Mouse (Mus musculus) G1E (cell line): ENCODE results near the gene Psip1. TPM values are rescaled to one million over a fixed set of nuclear protein-coding genes. Genes with fewer than 3 reads are reported as not detected.
"Not testable (repeated sequence)": the region's sequence is repeated elsewhere in the genome, so short reads cannot be mapped to it uniquely, and the experiment has no call there.

Experiments
- ATAC-seq: 2 replicates; pipeline ENCODE4 v1.8.0; 2016; ENCODE audit warnings: mild to moderate bottlenecking; ENCODE audit not compliant: insufficient number of reproducible peaks, poor library complexity, low FRiP score, severe bottlenecking; ENCODE audit errors: extremely low read depth
- DNase-seq: peaks from one replicate; pipeline ENCODE4 v3.0.0; 2012; ENCODE audit warnings: low spot score
- H3K27me3 ChIP-seq: 2 replicates; pipeline ENCODE4 v1.6.1; 2012; ENCODE audit warnings: mild to moderate bottlenecking, low read length, inconsistent platforms; ENCODE audit not compliant: insufficient read depth
- H3K36me3 ChIP-seq: replicated peaks from 2 replicates; pipeline ENCODE3; 2012; ENCODE audit warnings: mild to moderate bottlenecking, inconsistent platforms
- H3K4me1 ChIP-seq: 2 replicates; pipeline ENCODE4 v1.6.1; 2012; ENCODE audit warnings: low read depth, low read length, inconsistent platforms, mixed read lengths; ENCODE audit not compliant: insufficient read depth
- H3K4me3 ChIP-seq: 2 replicates; pipeline ENCODE4 v1.5.1; 2012; ENCODE audit warnings: low read depth, mild to moderate bottlenecking, inconsistent platforms, low read length, moderate library complexity, mixed read lengths
- H3K9me3 ChIP-seq: replicated peaks from 2 replicates; pipeline ENCODE4 v1.6.1; 2012; ENCODE audit warnings: inconsistent platforms
- CTCF ChIP-seq: IDR thresholded peaks from 2 replicates; pipeline ENCODE4 v1.5.1; 2012; ENCODE audit warnings: low read depth, low read length, inconsistent platforms, mixed read lengths
- GATA1 ChIP-seq: IDR thresholded peaks from 2 replicates; pipeline ENCODE4 v1.6.1; 2012; ENCODE audit warnings: borderline replicate concordance, low read length, inconsistent platforms, mixed read lengths
- GATA2 ChIP-seq: IDR thresholded peaks from 2 replicates; pipeline ENCODE4 v1.6.1; 2012; ENCODE audit warnings: low read depth, low read length, inconsistent platforms, borderline replicate concordance
- POLR2AphosphoS5 ChIP-seq: IDR thresholded peaks from 2 replicates; pipeline ENCODE4 v1.6.1; 2012; ENCODE audit warnings: low read depth, low read length, inconsistent platforms; ENCODE audit not compliant: insufficient replicate concordance
- TAL1 ChIP-seq: conservative IDR thresholded peaks from 2 replicates; pipeline ENCODE4 v1.6.1; 2012; ENCODE audit warnings: low read depth, low read length, inconsistent platforms, mixed read lengths
- polyA plus RNA-seq: library from polyadenylated mRNA; stranded (reverse); fragments of >175 nt; gene quantifications from 2 replicates; pipeline ENCODE4 v1.2.3, GENCODE M21; 2012
- total RNA-seq, 2 experiments: library from RNA; stranded (forward) in 1 of 2; stranded (reverse) in 1 of 2; fragments of 200-1000 nt in 1 of 2; fragments of >200 nt in 1 of 2; fragmentation: Nextera tagmentation in 1 of 2; gene quantifications; 2 replicates each; pipeline ENCODE4 v1.2.3; 2014 to 2017

Psip1 gene
- total and polyA plus RNA-seq, 3 experiments: 67.3 to 252 (median 170) TPM

DNA sequence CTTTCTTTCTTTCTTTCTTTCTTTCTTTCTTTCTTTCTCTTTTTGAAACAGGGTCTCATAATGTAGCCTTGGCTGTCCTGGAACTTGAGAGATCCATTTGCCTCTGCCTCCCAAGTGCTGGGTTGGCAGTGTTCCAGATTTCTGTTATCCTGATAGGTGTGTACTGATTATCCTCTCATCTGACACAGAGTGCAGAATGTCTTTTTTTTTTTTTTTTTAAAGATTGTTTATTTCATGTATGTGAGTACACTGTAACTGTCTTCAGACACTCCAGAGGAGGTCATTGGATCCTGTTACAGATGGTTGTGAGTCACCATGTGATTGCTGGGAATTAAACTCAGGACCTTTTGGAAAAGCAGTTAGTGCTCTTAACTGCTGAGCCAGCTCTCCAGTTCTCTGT, 33.5 kb upstream of the Psip1 start:
- ATAC-seq (no peak), DNase-seq (no peak)
- Histone ChIP-seq H3K4me3 (no peak overlapping the region), H3K27me3 (peaks cover 5% of the 10 kb centered on the region; the same call in 1 of the 2 replicates), H3K36me3 (no peaks in the 10 kb centered on the region), H3K4me1 (peaks cover 11% of the 10 kb centered on the region), H3K9me3 (no peaks in the 10 kb centered on the region)
- no peak for TF ChIP-seq GATA2
- no peak for TF ChIP-seq GATA1
- TF ChIP-seq TAL1: no peak
- TF ChIP-seq POLR2AphosphoS5: no peak
- TF ChIP-seq CTCF: no peak

DNA sequence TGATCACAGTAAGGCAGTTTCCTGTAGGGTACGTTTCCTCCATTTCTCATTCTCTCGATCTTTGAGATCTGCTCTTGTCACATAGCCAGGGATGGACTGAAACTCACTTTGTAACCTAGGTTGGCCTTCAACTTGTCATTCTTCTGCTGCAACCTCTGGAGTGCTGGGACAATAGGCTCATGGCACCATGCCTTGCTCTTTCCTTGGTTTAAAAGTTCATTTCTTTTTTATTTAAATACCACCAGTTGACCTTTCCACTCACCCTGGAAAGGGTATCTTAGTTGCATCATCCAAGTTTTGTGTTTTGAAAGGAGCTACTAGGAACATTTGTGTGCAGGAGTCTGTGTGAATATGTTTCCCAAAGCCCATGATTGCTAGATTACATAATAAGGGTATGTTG, 32.9 kb upstream of the Psip1 start:
- no peaks in the 10 kb centered on the region for H3K9me3 ChIP-seq
- ATAC-seq (no peak), DNase-seq (no peak)
- H3K36me3 ChIP-seq: no peaks in the 10 kb centered on the region
- TF ChIP-seq GATA2 (no peak), POLR2AphosphoS5 (no peak), CTCF (no peak), TAL1 (no peak), GATA1 (no peak)
- peaks cover 5% of the 10 kb centered on the region; the same call in 1 of the 2 replicates for H3K27me3 ChIP-seq
- no peak overlapping the region for H3K4me3 ChIP-seq
- peaks cover 5% of the 10 kb centered on the region for H3K4me1 ChIP-seq

DNA sequence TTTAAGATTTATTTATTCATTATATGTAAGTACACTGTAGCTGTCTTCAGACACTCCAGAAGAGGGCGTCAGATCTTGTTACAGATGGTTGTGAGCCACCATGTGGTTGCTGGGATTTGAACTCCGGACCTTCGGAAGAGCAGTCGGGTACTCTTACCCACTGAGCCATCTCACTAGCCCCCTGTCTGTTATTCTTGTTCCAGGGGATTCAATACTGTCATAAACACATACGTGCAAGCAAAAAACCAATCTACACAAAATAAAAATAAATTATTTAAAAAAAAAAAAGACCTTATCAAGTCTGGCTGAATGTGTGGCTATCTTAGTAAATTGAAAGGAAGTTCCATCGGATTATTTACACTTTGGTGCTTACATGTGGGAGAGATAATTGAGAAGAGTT, 29.9 kb upstream of the Psip1 start:
- DNase-seq, H3K4me3 ChIP-seq, H3K27me3 ChIP-seq, H3K36me3 ChIP-seq, H3K4me1 ChIP-seq, ATAC-seq, H3K9me3 ChIP-seq: not testable (repeated sequence)

DNA sequence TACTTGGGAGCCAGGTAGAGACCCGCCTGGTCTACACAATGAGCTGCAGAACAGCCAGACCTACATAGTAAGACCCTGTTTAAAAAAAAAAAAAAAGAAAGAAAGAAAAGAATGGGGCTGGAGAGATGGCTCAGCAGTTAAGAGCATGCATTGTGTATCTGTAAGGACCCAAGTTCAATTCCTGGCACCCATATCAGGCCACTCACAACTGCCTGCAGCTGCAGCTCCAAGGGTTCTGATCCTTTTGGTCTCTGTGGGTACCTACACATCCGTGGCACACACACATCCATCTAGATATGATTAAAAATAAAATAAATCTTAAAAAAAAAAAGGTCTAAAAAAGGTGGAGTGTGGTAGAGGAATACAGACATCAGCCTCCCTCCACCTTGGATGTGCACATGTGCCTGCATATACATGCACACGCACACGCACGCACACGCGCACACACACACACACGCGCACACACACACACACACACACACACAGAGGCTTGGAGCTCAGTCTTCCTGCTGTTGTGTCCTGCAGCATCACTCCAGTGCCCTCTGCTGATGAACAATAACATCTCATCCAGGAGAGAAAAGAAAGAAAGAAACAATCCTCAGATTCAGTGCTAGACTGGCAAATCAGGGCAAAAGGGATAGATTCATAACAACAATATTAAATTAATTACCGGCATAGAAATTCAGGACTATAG, 28.9 kb upstream of the Psip1 start:
- no peaks in the 10 kb centered on the region for H3K36me3 ChIP-seq
- no peaks in the 10 kb centered on the region for H3K9me3 ChIP-seq
- TF ChIP-seq GATA2 (no peak), POLR2AphosphoS5 (no peak), CTCF (no peak), TAL1 (no peak)
- peaks cover 16% of the 10 kb centered on the region for H3K27me3 ChIP-seq
- H3K4me3 ChIP-seq: no peak overlapping the region
- no peak for DNase-seq
- ATAC-seq: no peak
- no peaks in the 10 kb centered on the region; the same call in 1 of the 2 replicates for H3K4me1 ChIP-seq

DNA sequence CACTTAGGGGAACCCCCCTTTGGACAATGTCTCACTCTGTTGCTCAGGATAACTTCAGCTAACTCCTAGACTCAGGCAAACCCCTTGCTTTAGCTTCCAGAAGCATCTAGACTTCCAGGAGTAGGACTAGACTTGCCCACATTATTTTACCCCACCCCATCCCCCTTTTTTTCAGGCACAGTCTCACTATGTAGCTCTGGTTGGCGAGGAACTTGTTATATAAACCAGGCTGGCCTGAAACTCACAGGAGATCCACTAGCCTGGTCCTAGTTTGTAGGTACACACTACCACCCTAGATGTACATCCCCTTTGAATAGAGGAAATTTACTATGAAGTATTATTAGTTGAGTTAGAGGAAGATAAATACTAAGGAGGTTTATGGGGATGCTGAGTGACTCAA, 27.9 kb upstream of the Psip1 start:
- DNase-seq (no peak), ATAC-seq (no peak)
- Histone ChIP-seq H3K4me1 (no peaks in the 10 kb centered on the region; the same call in 1 of the 2 replicates), H3K27me3 (peaks cover 16% of the 10 kb centered on the region), H3K4me3 (no peak overlapping the region), H3K9me3 (no peaks in the 10 kb centered on the region), H3K36me3 (no peaks in the 10 kb centered on the region)
- TF ChIP-seq POLR2AphosphoS5 (no peak), TAL1 (no peak), GATA1 (no peak), CTCF (no peak), GATA2 (no peak)

DNA sequence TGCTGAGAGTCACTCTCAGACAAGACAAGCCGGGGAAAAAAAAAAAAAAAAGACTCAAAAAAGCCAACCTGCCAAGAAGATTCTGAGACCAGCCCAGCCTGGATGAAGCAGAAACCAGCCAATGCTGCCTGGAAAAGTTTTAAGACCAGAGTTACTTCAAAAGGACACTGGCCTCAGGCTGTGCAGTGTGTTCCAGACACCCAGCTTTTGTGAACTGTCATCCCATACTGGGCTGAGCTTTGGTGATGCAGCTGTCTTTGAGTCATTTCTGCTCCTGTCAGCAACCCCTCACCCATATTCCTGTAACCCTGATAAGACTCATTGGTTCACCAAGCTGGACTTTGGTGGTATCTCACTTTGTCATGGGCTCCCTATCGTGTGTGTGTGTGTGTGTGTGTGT, 26.4 kb upstream of the Psip1 start:
- H3K4me3 ChIP-seq: no peak overlapping the region
- H3K9me3 ChIP-seq: no peaks in the 10 kb centered on the region
- DNase-seq: no peak
- no peak for TF ChIP-seq GATA1
- TF ChIP-seq TAL1: no peak
- no peak for TF ChIP-seq CTCF
- no peak for TF ChIP-seq GATA2
- TF ChIP-seq POLR2AphosphoS5: no peak
- peaks cover 16% of the 10 kb centered on the region for H3K27me3 ChIP-seq
- H3K4me1 ChIP-seq: no peaks in the 10 kb centered on the region; the same call in 1 of the 2 replicates
- ATAC-seq: no peak
- H3K36me3 ChIP-seq: no peaks in the 10 kb centered on the region

DNA sequence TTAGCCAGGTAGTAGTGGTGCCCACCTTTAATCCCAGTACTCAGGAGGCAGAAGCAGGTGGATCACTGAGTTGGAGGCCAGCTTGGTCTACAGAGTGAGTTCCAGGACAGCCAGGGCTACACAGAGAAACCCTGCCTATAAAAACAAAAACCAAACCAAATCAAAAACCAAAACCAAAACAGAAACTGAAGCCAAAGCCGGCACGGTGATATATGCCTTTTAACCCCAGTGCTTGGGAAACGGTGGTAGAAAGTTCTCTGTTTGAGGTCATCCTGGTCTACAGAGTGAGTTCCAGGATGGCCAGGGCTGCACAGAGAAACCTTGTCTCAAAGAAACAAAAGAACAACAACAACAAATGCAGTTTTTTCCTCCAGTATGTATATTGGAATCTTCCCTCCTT, 26.0 kb upstream of the Psip1 start:
- no peaks in the 10 kb centered on the region; the same call in 1 of the 2 replicates for H3K4me1 ChIP-seq
- no peaks in the 10 kb centered on the region for H3K36me3 ChIP-seq
- no peak for DNase-seq
- no peak overlapping the region for H3K4me3 ChIP-seq
- H3K27me3 ChIP-seq: peaks cover 13% of the 10 kb centered on the region
- no peaks in the 10 kb centered on the region for H3K9me3 ChIP-seq
- ATAC-seq: no peak
- TF ChIP-seq GATA2 (no peak), CTCF (no peak), POLR2AphosphoS5 (no peak), GATA1 (no peak), TAL1 (no peak)
